Mouse (Mus musculus): ENCODE results near the gene Hist1h3f.
"Not testable (repeated sequence)": the region's sequence is repeated elsewhere in the genome, so short reads cannot be mapped to it uniquely, and the experiment has no call there.

Gene Hist1h3f

GRCm38 (mm10) chr13:23585442-23586098 is 41.7 kb downstream of the Hist1h3f start:
- peak; percentile 43 for DNase-seq

- DNase-seq = no peak
Observed at GRCm38 (mm10) chr13:23586099-23586939, 42.5 kb downstream of the Hist1h3f start.

- DNase-seq = no peak
Observed at GRCm38 (mm10) chr13:23586940-23587225, 43.0 kb downstream of the Hist1h3f start.

- no peak for DNase-seq
Observed at GRCm38 (mm10) chr13:23591206-23591605, 47.4 kb downstream of the Hist1h3f start.

- DNase-seq = not testable (repeated sequence)
Observed at GRCm38 (mm10) chr13:23591886-23592285, 48.0 kb downstream of the Hist1h3f start.

- no peak for DNase-seq
Observed at GRCm38 (mm10) chr13:23592614-23593013, 48.8 kb downstream of the Hist1h3f start.

- DNase-seq = no peak
Observed at GRCm38 (mm10) chr13:23593051-23593770, 49.4 kb downstream of the Hist1h3f start.
